Mouse (Mus musculus): ENCODE measurements around the gene Umps.

- TF ChIP-seq CTCF (conservative IDR thresholded peaks at IDR 0.05; ENCODE audit: insufficient read depth, insufficient read length, low read depth, low read length) (no peak), POLR2A (IDR thresholded peaks at IDR 0.05; ENCODE audit: low read depth, low read length) (no peak)
These were observed 42.7 kb upstream of the Umps start for GRCm38 (mm10) chr16:34009567-34009966.
